Mouse (Mus musculus) bone marrow macrophage, adult 2 months (primary cell): ENCODE measurements around the gene Pprc1. TPM values are rescaled to one million over a fixed set of nuclear protein-coding genes. Genes with fewer than 3 reads are reported as not detected.
A peak's percentile ranks its signal among the peaks of the same experiment; 100 is the strongest.

ENCODE experiments used
- H3K27ac ChIP-seq: 2 replicates; pipeline ENCODE4 v1.5.1; 2012; ENCODE audit warnings: low read depth, low read length; ENCODE audit not compliant: insufficient read depth
- H3K4me1 ChIP-seq: 2 replicates; pipeline ENCODE4 v1.6.1; 2012; ENCODE audit warnings: low read length; ENCODE audit not compliant: control insufficient read depth, insufficient read depth
- H3K4me3 ChIP-seq: 2 replicates; pipeline ENCODE4 v1.5.1; 2012; ENCODE audit warnings: mild to moderate bottlenecking, low read length, moderate library complexity; ENCODE audit not compliant: insufficient read depth
- CTCF ChIP-seq: IDR thresholded peaks from 2 replicates; pipeline ENCODE4 v1.5.1; 2012; ENCODE audit warnings: low read depth, mild to moderate bottlenecking, low read length, moderate library complexity
- POLR2A ChIP-seq: IDR thresholded peaks from 2 replicates; pipeline ENCODE4 v1.6.1; 2012; ENCODE audit warnings: mild to moderate bottlenecking, low read depth, low read length, borderline replicate concordance
- polyA plus RNA-seq: library from polyadenylated mRNA; stranded (reverse); fragments of >200 nt; gene quantifications from 2 replicates; pipeline ENCODE4 v1.2.4, GENCODE M21; 2012; ENCODE audit not compliant: missing spikeins, insufficient read depth, insufficient read length

Gene Pprc1
- polyA plus RNA-seq, 1 experiment: 10.9 TPM

GRCm38 (mm10) chr19:46041299-46041932 is 3.3 kb upstream of the Pprc1 start:
- peak overlapping the region; percentile 75 for H3K27ac ChIP-seq
- peaks cover 42% of the 10 kb centered on the region for H3K4me1 ChIP-seq
- H3K4me3 ChIP-seq: peak overlapping the region; percentile 85
- no peak for TF ChIP-seq POLR2A
- no peak for TF ChIP-seq CTCF

GRCm38 (mm10) chr19:46041933-46042475 is 2.7 kb upstream of the Pprc1 start:
- Histone ChIP-seq H3K4me1 (peaks cover 41% of the 10 kb centered on the region), H3K27ac (peak overlapping the region; percentile 75), H3K4me3 (peak overlapping the region; percentile 85)
- TF ChIP-seq POLR2A: no peak
- TF ChIP-seq CTCF: no peak

GRCm38 (mm10) chr19:46042476-46043011 is 2.1 kb upstream of the Pprc1 start:
- H3K4me1 ChIP-seq: peaks cover 39% of the 10 kb centered on the region
- TF ChIP-seq CTCF: no peak
- TF ChIP-seq POLR2A: no peak
- peak overlapping the region; percentile 85 for H3K4me3 ChIP-seq
- peak overlapping the region; percentile 75 for H3K27ac ChIP-seq

GRCm38 (mm10) chr19:46043380-46043779 is 1.3 kb upstream of the Pprc1 start:
- Histone ChIP-seq H3K4me3 (peak overlapping the region; percentile 85), H3K27ac (peak overlapping the region; percentile 75), H3K4me1 (peaks cover 31% of the 10 kb centered on the region)
- no peak for TF ChIP-seq POLR2A
- TF ChIP-seq CTCF: no peak

GRCm38 (mm10) chr19:46044993-46045695 is 458 bp downstream of the Pprc1 start, which contains the start of gene Ldb1:
Gene Ldb1 (minus strand): TSS chr19:46045214.
- TF ChIP-seq POLR2A (no peak), CTCF (no peak)
- Histone ChIP-seq H3K27ac (peak within 1 kb of the TSS; percentile 80), H3K4me3 (peak within 1 kb of the TSS; percentile 85), H3K4me1 (peaks cover 35% of the 10 kb centered on the region)

GRCm38 (mm10) chr19:46045696-46046311 is 1.1 kb downstream of the Pprc1 start:
- Histone ChIP-seq H3K27ac (peak overlapping the region; percentile 80), H3K4me1 (peaks cover 38% of the 10 kb centered on the region), H3K4me3 (peak overlapping the region; percentile 85)
- TF ChIP-seq CTCF (no peak), POLR2A (no peak)

GRCm38 (mm10) chr19:46046621-46047025 is 1.9 kb downstream of the Pprc1 start:
- TF ChIP-seq POLR2A: no peak
- TF ChIP-seq CTCF: no peak
- no peak overlapping the region for H3K4me3 ChIP-seq
- H3K27ac ChIP-seq: no peak overlapping the region
- peaks cover 33% of the 10 kb centered on the region for H3K4me1 ChIP-seq

- Histone ChIP-seq H3K27ac (no peak overlapping the region), H3K4me1 (peaks cover 36% of the 10 kb centered on the region), H3K4me3 (no peak overlapping the region)
- TF ChIP-seq POLR2A: no peak
- TF ChIP-seq CTCF: no peak
These were observed 2.7 kb downstream of the Pprc1 start for GRCm38 (mm10) chr19:46047426-46047825.

GRCm38 (mm10) chr19:46049129-46049528 is 4.4 kb downstream of the Pprc1 start:
- H3K4me3 ChIP-seq: no peak overlapping the region
- peaks cover 28% of the 10 kb centered on the region for H3K4me1 ChIP-seq
- no peak for TF ChIP-seq CTCF
- no peak for TF ChIP-seq POLR2A
- no peak overlapping the region for H3K27ac ChIP-seq

- Histone ChIP-seq H3K4me1 (peaks cover 28% of the 10 kb centered on the region), H3K27ac (no peak overlapping the region), H3K4me3 (no peak overlapping the region)
- TF ChIP-seq POLR2A (no peak), CTCF (no peak)
These were observed 5.8 kb downstream of the Pprc1 start for GRCm38 (mm10) chr19:46050462-46050861.
